Comparison of ENCODE assay signal across 13 mouse cellular contexts in genomic region chr2:18957459-18957858, GRCm38 (mm10). TPM values are rescaled to one million over a fixed set of nuclear protein-coding genes. Genes with fewer than 3 reads are reported as not detected.
DNase-seq lines count a peak whose midpoint lies in the region; ATAC-seq lines count a peak whose summit lies in the region.
"Had no signal": no experiment of that assay in that cellular context is flagged by ENCODE, and none has a peak within 500 bp of the region (broad histone marks: within the 10 kb centered on the region; RNA-seq: fewer than 3 reads in every experiment).

No protein-coding gene starts in this region.

- H3K4me1 ChIP-seq in heart, embryonic 16.5 days (ENCODE audit: control insufficient read depth, insufficient read depth, low read length) = peaks cover 42% of the 10 kb centered on the region
- H3K4me1 ChIP-seq in liver, embryonic 13.5 days (replicated peaks) = peaks cover 94% of the 10 kb centered on the region
- H3K4me1 ChIP-seq in limb, embryonic 10.5 days = peaks cover 64% of the 10 kb centered on the region

- H3K4me3 ChIP-seq in heart, embryonic 16.5 days (ENCODE audit: low read length) = peak overlapping the region; percentile 11; the same call in 1 of the 2 replicates
- H3K4me3 ChIP-seq in liver, embryonic 13.5 days (replicated peaks) = no peak overlapping the region
- H3K4me3 ChIP-seq in limb, embryonic 10.5 days = no peak overlapping the region
- H3K4me3 ChIP-seq: forebrain, embryonic 12.5 days; hindbrain, embryonic 12.5 days; layer of hippocampus, adult 2 months had no signal

- ATAC-seq in heart, embryonic 16.5 days (replicated peaks; ENCODE audit: extremely low read depth, insufficient read depth, low FRiP score) = 0 out of 2 replicates have a peak, but pooled peaks have one; percentile 18
- ATAC-seq in CD4-positive, CD25-positive, alpha-beta regulatory T cell, adult 4 months = peak; percentile 27
- no peak for ATAC-seq in liver, embryonic 13.5 days (ENCODE audit: low read depth)
- ATAC-seq in cerebellum, adult (ENCODE audit: insufficient number of reproducible peaks, low FRiP score, low TSS enrichment) = no peak

- DNase-seq in heart, postnatal 14 days = no peak
- no peak for DNase-seq in liver, embryonic 13.5 days
- peak; percentile 48 to 54 for DNase-seq in thymus, postnatal 10 days (ENCODE audit: low spot score in 2 of 2)
- DNase-seq in limb, embryonic 10.5 days (ENCODE audit: low spot score) = no peak
- DNase-seq: adrenal gland, postnatal 36 days; kidney, adult 8-10 months; lung, adult 2 months had no signal

- no peaks in the 10 kb centered on the region for H3K27me3 ChIP-seq in heart, embryonic 16.5 days (ENCODE audit: control insufficient read depth, insufficient read depth, low read length)
- no peaks in the 10 kb centered on the region for H3K27me3 ChIP-seq in liver, embryonic 13.5 days
- no peaks in the 10 kb centered on the region for H3K27me3 ChIP-seq in limb, embryonic 10.5 days (ENCODE audit: low read depth, poor library complexity, severe bottlenecking)
- H3K27me3 ChIP-seq: forebrain, embryonic 12.5 days; hindbrain, embryonic 12.5 days had no signal

- intact Hi-C loops in heart, postnatal 14 days (cut with DNase I) = no loop called here

- H3K9me3 ChIP-seq in heart, embryonic 16.5 days (replicated peaks; ENCODE audit: control insufficient read depth, low read length) = no peaks in the 10 kb centered on the region
- H3K9me3 ChIP-seq in liver, embryonic 13.5 days (replicated peaks) = no peaks in the 10 kb centered on the region
- H3K9me3 ChIP-seq in limb, embryonic 10.5 days (replicated peaks) = no peaks in the 10 kb centered on the region
- H3K9me3 ChIP-seq: forebrain, embryonic 12.5 days; hindbrain, embryonic 12.5 days had no signal

- H3K27ac ChIP-seq in heart, embryonic 16.5 days (ENCODE audit: low read length) = peak overlapping the region; percentile 70
- peak overlapping the region; percentile 77 for H3K27ac ChIP-seq in liver, embryonic 13.5 days
- no peak overlapping the region; the same call in 1 of the 2 replicates for H3K27ac ChIP-seq in limb, embryonic 10.5 days
- H3K27ac ChIP-seq: forebrain, embryonic 12.5 days; hindbrain, embryonic 12.5 days; layer of hippocampus, adult 2 months had no signal

- WGBS in heart, embryonic 16.5 days = 59% methylated on average over 7 of the region's 7 CpGs
- 51% methylated on average over 7 of the region's 7 CpGs for WGBS in liver, embryonic 13.5 days (ENCODE audit: insufficient replicate concordance)
- WGBS in limb, embryonic 10.5 days = 93% methylated on average over 7 of the region's 7 CpGs

- no peaks in the 10 kb centered on the region for H3K36me3 ChIP-seq in heart, embryonic 16.5 days (ENCODE audit: control insufficient read depth, insufficient read depth)
- H3K36me3 ChIP-seq in liver, embryonic 13.5 days = no peaks in the 10 kb centered on the region
- H3K36me3 ChIP-seq in limb, embryonic 10.5 days = no peaks in the 10 kb centered on the region
- H3K36me3 ChIP-seq: forebrain, embryonic 12.5 days; hindbrain, embryonic 12.5 days had no signal

- H3K4me2 ChIP-seq in heart, embryonic 16.5 days (ENCODE audit: low read depth, low read length) = peak overlapping the region; percentile 41
- H3K4me2 ChIP-seq in liver, embryonic 13.5 days = no peak overlapping the region; the same call in 1 of the 2 replicates
- H3K4me2 ChIP-seq: forebrain, embryonic 12.5 days; hindbrain, embryonic 12.5 days had no signal

- 0 out of 2 replicates have a peak overlapping the region, but pooled peaks have one; percentile 26 for H3K9ac ChIP-seq in heart, embryonic 16.5 days (ENCODE audit: low read length)
- no peak overlapping the region for H3K9ac ChIP-seq in liver, embryonic 13.5 days
- H3K9ac ChIP-seq: forebrain, embryonic 12.5 days; hindbrain, embryonic 12.5 days had no signal

RNA-seq across cellular contexts. Expression of gene Pip4k2a, which starts 40.5 kb away (rescaled TPM):
- 7.7 and 10.0 TPM in 2 replicates for polyA plus RNA-seq in heart, embryonic 16.5 days (2015; fragmentation: Nextera tagmentation; extraction: Ambion mirVana)
- 10 to 100 TPM in 1 of 2 experiments, 1 to 10 TPM in 1; 9.0 to 10.3 TPM for total RNA-seq in heart, postnatal 14 days (2021)
- polyA plus RNA-seq in CD4-positive, CD25-positive, alpha-beta regulatory T cell, adult 4 months (2017; shearing (Covaris generic)) = 10 to 100 TPM; 23.7 to 25.2 TPM
- 15.8 and 18.8 TPM in 2 replicates for polyA plus RNA-seq in liver, embryonic 13.5 days (2015; fragmentation: Nextera tagmentation; extraction: Ambion mirVana)
- 5.6 and 6.7 TPM in 2 replicates for polyA plus RNA-seq in limb, embryonic 10.5 days (2016; fragmentation: Nextera tagmentation; extraction: Ambion mirVana)

RNA-seq across cellular contexts. Expression of gene 4930426L09Rik, which starts 40.7 kb away (rescaled TPM):
- polyA plus RNA-seq in heart, embryonic 16.5 days (2015; fragmentation: Nextera tagmentation; extraction: Ambion mirVana) = 0.09 and 0.30 TPM in 2 replicates
- total RNA-seq in heart, postnatal 14 days (2021) = under 1 TPM in 1 of 2 experiments, not detected in 1; 0.34 TPM
- polyA plus RNA-seq in CD4-positive, CD25-positive, alpha-beta regulatory T cell, adult 4 months (2017; shearing (Covaris generic)) = under 1 TPM; 0.30 to 0.57 TPM
- polyA plus RNA-seq in liver, embryonic 13.5 days (2015; fragmentation: Nextera tagmentation; extraction: Ambion mirVana) = 0.17 and 0.22 TPM in 2 replicates
- polyA plus RNA-seq in limb, embryonic 10.5 days (2016; fragmentation: Nextera tagmentation; extraction: Ambion mirVana) = 0.20 and 0.25 TPM in 2 replicates

Comparison
In these comparisons a context has a peak if more than half of its experiments do, and no peak if none do; other contexts are left out.
1. ATAC-seq: peak in heart, embryonic 16.5 days (single experiment) and CD4-positive, CD25-positive, alpha-beta regulatory T cell, adult 4 months (single experiment); none in liver, embryonic 13.5 days (single experiment) and cerebellum, adult (single experiment).
2. DNase-seq: peak in thymus, postnatal 10 days (2 of 2); none in heart, postnatal 14 days (0 of 2), liver, embryonic 13.5 days (single experiment) and limb, embryonic 10.5 days (single experiment).